Mouse (Mus musculus) embryonic facial prominence, embryonic 12.5 days (tissue): Measurements from ENCODE around the gene Arr3. TPM values are rescaled to one million over a fixed set of nuclear protein-coding genes. Genes with fewer than 3 reads are reported as not detected.

Experiments
- ATAC-seq: fragments of 200-750 bp; cut with Nextera tagmentation; 2 replicates; pipeline ENCODE4 v1.8.0; 2017; ENCODE audit not compliant: insufficient number of reproducible peaks, insufficient read depth, low FRiP score, low TSS enrichment
- H3K27ac ChIP-seq: fragments of 300-500 bp; sonication (generic); 2 replicates; pipeline ENCODE4 v1.5.1; 2016; ENCODE audit warnings: mild to moderate bottlenecking
- H3K27me3 ChIP-seq: fragments of 300-500 bp; sonication (generic); 2 replicates; pipeline ENCODE4 v1.6.1; 2016; ENCODE audit warnings: mild to moderate bottlenecking, moderate library complexity
- H3K36me3 ChIP-seq: fragments of 300-500 bp; sonication (generic); 2 replicates; pipeline ENCODE4 v1.6.1; 2016; ENCODE audit warnings: mild to moderate bottlenecking
- H3K4me1 ChIP-seq: fragments of 300-500 bp; sonication (generic); 2 replicates; pipeline ENCODE4 v1.6.1; 2016
- H3K4me2 ChIP-seq: fragments of 300-500 bp; sonication (generic); replicated peaks from 2 replicates; pipeline ENCODE4 v1.6.1; 2016; ENCODE audit warnings: mild to moderate bottlenecking, moderate library complexity
- H3K4me3 ChIP-seq: fragments of 300-500 bp; sonication (generic); 2 replicates; pipeline ENCODE4 v1.5.1; 2016; ENCODE audit warnings: mild to moderate bottlenecking
- H3K9ac ChIP-seq: fragments of 300-500 bp; sonication (generic); 2 replicates; pipeline ENCODE4 v1.6.1; 2016; ENCODE audit warnings: mild to moderate bottlenecking, moderate library complexity
- H3K9me3 ChIP-seq: fragments of 300-500 bp; sonication (generic); 2 replicates; pipeline ENCODE4 v1.6.1; 2016; ENCODE audit warnings: mild to moderate bottlenecking, moderate library complexity
- WGBS: fragments of 180-500 bp; shearing (Covaris S2); methylation state at CpG from one replicate; pipeline ENCODE4 v1.1.7; 2016; 5-methylcytosine and 5-hydroxymethylcytosine counted together
- polyA plus RNA-seq: library from polyadenylated mRNA; unstranded; fragments of >200 nt; fragmentation: Nextera tagmentation; extraction: Ambion mirVana; gene quantifications from 2 replicates; pipeline ENCODE4 v1.2.1, GENCODE M21; 2016

Arr3 gene
- polyA plus RNA-seq, result not detected in 2 replicates

DNA sequence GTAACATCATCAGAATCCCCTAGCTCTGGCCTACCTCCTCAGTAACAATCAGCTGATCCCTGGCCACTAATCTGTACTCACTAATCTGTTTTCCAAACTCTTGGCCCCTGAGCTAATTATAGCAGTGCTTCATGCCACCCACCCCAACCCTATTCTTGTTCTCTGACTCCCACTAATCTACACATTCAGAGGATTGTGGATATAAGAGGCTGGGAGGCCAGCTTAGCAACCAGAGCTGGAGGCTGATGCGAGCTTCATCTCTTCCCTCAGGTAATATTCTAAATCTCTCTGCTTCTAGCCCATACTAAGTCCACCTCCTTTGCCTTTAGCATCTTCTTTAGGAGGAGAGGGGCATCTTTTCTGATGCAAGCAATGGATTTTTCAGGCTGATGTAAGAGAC is at the start of gene Arr3:
Gene Arr3, plus strand, starts transcription at position 184 of the 400 bp plus-strand sequence.
- no peak for ATAC-seq
- H3K36me3 ChIP-seq, result no peaks in the 10 kb centered on the region
- H3K9me3 ChIP-seq, result no peaks in the 10 kb centered on the region
- no peak within 1 kb of the TSS for H3K9ac ChIP-seq
- H3K4me2 ChIP-seq, result no peak within 1 kb of the TSS
- WGBS, result 83% methylated on average over 1 of the region's 1 CpGs
- no peaks in the 10 kb centered on the region; the same call in 1 of the 2 replicates for H3K27me3 ChIP-seq
- no peaks in the 10 kb centered on the region for H3K4me1 ChIP-seq
- no peak within 1 kb of the TSS for H3K27ac ChIP-seq
- H3K4me3 ChIP-seq, result no peak within 1 kb of the TSS

- no peaks in the 10 kb centered on the region for H3K27me3 ChIP-seq
Measured at GRCm38 (mm10) chrX:100556026-100556425, 49.3 kb upstream of the Arr3 start.

GRCm38 (mm10) chrX:100565696-100566095 is 39.6 kb upstream of the Arr3 start:
- ATAC-seq, result no peak
- Histone ChIP-seq H3K27ac (no peak overlapping the region), H3K27me3 (no peaks in the 10 kb centered on the region), H3K9me3 (no peaks in the 10 kb centered on the region), H3K4me2 (no peak overlapping the region), H3K36me3 (no peaks in the 10 kb centered on the region), H3K4me1 (no peaks in the 10 kb centered on the region), H3K9ac (no peak overlapping the region), H3K4me3 (no peak overlapping the region)
- WGBS, result 80% methylated on average over 3 of the region's 3 CpGs

More at GRCm38 (mm10) chrX:100556026-100556425, 49.3 kb upstream of the Arr3 start:
- ATAC-seq, result no peak
- Histone ChIP-seq H3K4me2 (no peak overlapping the region), H3K4me1 (no peaks in the 10 kb centered on the region), H3K9me3 (no peaks in the 10 kb centered on the region), H3K9ac (no peak overlapping the region), H3K36me3 (no peaks in the 10 kb centered on the region), H3K4me3 (no peak overlapping the region), H3K27ac (no peak overlapping the region)
- 78% methylated on average over 3 of the region's 3 CpGs for WGBS

DNA sequence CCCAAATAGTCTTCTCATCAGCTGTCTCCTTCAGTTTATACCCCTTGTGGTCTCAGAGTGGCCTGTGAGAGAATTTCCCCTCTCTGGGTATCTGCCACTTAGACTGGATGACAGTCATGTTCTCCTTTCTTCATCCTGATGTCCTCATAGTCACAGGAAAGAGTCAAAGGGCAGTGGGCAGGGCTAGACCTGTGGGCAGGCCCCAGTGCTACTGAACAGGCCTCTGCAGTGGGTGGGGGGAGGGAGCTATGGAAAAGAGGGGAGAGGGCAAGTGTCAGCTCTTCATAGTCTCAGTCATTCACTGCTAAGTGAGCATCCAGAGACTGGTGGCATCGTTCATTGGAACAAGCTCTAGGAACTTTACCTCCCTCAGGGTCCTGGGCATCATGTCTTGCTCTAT is 33.3 kb upstream of the Arr3 start, which contains the start of gene Awat1:
Gene Awat1, plus strand, starts transcription at position 301 of the 400 bp plus-strand sequence.
- H3K27ac ChIP-seq, result no peak within 1 kb of the TSS
- peaks cover 3% of the 10 kb centered on the region; the same call in 1 of the 2 replicates for H3K27me3 ChIP-seq
- no peak within 1 kb of the TSS for H3K4me2 ChIP-seq
- H3K4me1 ChIP-seq, result no peaks in the 10 kb centered on the region
- H3K4me3 ChIP-seq, result no peak within 1 kb of the TSS
- H3K9ac ChIP-seq, result no peak within 1 kb of the TSS
- 86% methylated on average over 1 of the region's 1 CpGs for WGBS
- H3K36me3 ChIP-seq, result no peaks in the 10 kb centered on the region
- no peaks in the 10 kb centered on the region for H3K9me3 ChIP-seq
- ATAC-seq, result no peak

DNA sequence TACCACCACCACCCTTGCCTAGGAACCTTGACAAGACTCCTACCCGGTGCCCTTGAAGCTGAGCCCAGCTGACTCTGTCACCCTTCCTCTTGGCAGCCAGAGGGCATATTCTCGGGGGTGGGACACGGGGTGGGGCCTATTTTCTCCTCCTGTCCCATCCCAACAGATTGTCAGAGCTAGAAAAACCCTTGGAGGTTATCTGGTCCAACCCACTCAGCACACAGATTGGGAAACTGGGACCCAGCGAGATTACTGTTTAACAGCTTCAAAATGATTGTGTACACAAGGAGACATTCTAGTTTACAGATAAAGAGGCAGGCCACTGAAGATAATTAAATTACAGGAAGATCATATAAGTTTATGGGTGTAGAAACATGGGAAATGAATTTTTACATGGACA is 10.5 kb upstream of the Arr3 start, which contains the start of gene P2ry4:
Gene P2ry4, minus strand, starts transcription at position 79 of the 400 bp plus-strand sequence.
- no peaks in the 10 kb centered on the region for H3K4me1 ChIP-seq
- no peak within 1 kb of the TSS for H3K27ac ChIP-seq
- H3K9ac ChIP-seq, result no peak within 1 kb of the TSS
- no peak within 1 kb of the TSS for H3K4me3 ChIP-seq
- WGBS, result 76% methylated on average over 4 of the region's 4 CpGs
- H3K27me3 ChIP-seq, result peaks cover 18% of the 10 kb centered on the region
- no peak within 1 kb of the TSS for H3K4me2 ChIP-seq
- H3K9me3 ChIP-seq, result no peaks in the 10 kb centered on the region
- ATAC-seq, result no peak
- no peaks in the 10 kb centered on the region for H3K36me3 ChIP-seq

GRCm38 (mm10) chrX:100597439-100597838 is 7.9 kb upstream of the Arr3 start:
- Histone ChIP-seq H3K27me3 (peaks cover 21% of the 10 kb centered on the region), H3K36me3 (no peaks in the 10 kb centered on the region), H3K4me1 (no peaks in the 10 kb centered on the region), H3K4me3 (no peak overlapping the region), H3K4me2 (no peak overlapping the region), H3K9ac (no peak overlapping the region), H3K27ac (no peak overlapping the region), H3K9me3 (no peaks in the 10 kb centered on the region)
- 22% methylated on average over 5 of the region's 5 CpGs for WGBS
- no peak for ATAC-seq

DNA sequence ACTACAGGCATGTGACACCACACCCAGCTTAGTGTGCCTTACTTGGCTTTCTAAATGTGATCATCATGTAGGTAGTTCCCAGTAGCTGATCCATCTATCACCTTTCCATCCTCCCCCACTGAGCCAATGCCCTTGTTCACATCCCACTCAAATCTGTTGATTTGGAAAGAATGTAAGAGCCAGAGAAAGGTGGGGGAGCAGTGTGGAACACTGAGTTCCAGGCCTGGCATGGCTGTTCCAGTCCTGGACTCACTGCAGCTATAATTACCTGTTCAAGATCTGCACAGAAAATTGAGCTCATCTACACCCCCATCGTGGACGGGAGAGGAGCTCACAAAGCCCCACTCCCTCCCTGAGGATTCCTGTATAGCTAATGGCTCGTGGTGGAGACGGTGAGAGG is 5.5 kb upstream of the Arr3 start:
- Histone ChIP-seq H3K9me3 (no peaks in the 10 kb centered on the region), H3K4me2 (no peak overlapping the region), H3K27ac (no peak overlapping the region), H3K9ac (no peak overlapping the region), H3K36me3 (no peaks in the 10 kb centered on the region), H3K4me1 (no peaks in the 10 kb centered on the region), H3K4me3 (no peak overlapping the region), H3K27me3 (peaks cover 14% of the 10 kb centered on the region)
- no peak for ATAC-seq
- WGBS, result 66% methylated on average over 4 of the region's 4 CpGs

DNA sequence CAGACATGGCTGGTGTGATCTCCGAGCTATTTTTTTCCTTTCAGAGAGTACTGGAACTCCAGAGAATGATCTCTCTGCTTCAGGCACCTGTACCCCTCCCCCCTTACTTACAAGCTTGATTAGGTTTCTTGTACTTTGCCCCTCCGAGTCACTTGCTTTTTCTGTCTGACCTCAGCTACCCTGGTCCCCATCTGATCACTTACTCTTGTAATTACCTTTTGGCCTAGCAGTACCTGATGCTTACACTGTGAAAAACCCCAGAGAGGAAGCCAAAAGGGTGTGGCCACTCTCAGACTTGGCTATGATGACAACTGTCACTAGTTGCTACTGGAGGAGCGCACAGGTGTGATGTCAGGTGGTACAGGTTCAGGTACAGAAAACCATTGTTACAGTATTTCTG is 13.2 kb downstream of the Arr3 start:
- no peak for ATAC-seq

GRCm38 (mm10) chrX:100621366-100621765 is 16.1 kb downstream of the Arr3 start:
- Histone ChIP-seq H3K9ac (no peak overlapping the region), H3K27ac (no peak overlapping the region), H3K4me1 (no peaks in the 10 kb centered on the region), H3K27me3 (0 out of 2 replicates have a peak, but pooled peaks cover 18% of the 10 kb centered on the region), H3K4me3 (no peak overlapping the region), H3K36me3 (peaks cover 8% of the 10 kb centered on the region; the same call in 1 of the 2 replicates), H3K4me2 (no peak overlapping the region), H3K9me3 (no peaks in the 10 kb centered on the region)
- WGBS, result 74% methylated on average over 2 of the region's 2 CpGs
- ATAC-seq, result no peak

More for the DNA sequence above, 13.2 kb downstream of the Arr3 start:
- Histone ChIP-seq H3K9me3 (no peaks in the 10 kb centered on the region), H3K4me1 (no peaks in the 10 kb centered on the region), H3K27ac (no peak overlapping the region), H3K4me2 (no peak overlapping the region), H3K36me3 (peaks cover 8% of the 10 kb centered on the region; the same call in 1 of the 2 replicates), H3K4me3 (no peak overlapping the region), H3K9ac (no peak overlapping the region), H3K27me3 (0 out of 2 replicates have a peak, but pooled peaks cover 11% of the 10 kb centered on the region)
- WGBS, result 66% methylated on average over 3 of the region's 3 CpGs

DNA sequence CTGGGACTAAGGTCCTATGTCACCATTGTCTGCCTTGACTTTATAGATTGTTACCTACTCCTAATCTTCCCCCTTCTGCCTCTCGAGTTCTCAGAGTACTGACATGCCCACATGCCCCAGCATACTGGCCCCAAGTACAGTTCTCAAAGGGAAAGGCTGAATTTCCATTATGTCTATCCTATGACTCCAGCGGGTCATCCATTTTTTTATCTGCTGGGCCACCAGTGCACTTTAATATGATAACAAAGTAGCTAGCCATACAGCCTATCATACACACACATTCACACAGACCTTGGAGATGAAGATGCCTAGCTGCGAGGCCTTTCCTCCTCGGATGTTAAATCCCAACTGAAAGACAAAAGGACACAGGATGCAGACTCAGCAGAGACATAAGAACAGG is 18.9 kb downstream of the Arr3 start:
- H3K27ac ChIP-seq, result no peak overlapping the region
- no peaks in the 10 kb centered on the region for H3K4me1 ChIP-seq
- no peak overlapping the region for H3K4me2 ChIP-seq
- H3K4me3 ChIP-seq, result no peak overlapping the region
- 0 out of 2 replicates have a peak, but pooled peaks cover 6% of the 10 kb centered on the region for H3K27me3 ChIP-seq
- H3K36me3 ChIP-seq, result peaks cover 8% of the 10 kb centered on the region; the same call in 1 of the 2 replicates
- no peak overlapping the region for H3K9ac ChIP-seq
- H3K9me3 ChIP-seq, result no peaks in the 10 kb centered on the region
- 91% methylated on average over 4 of the region's 4 CpGs for WGBS
- no peak for ATAC-seq

DNA sequence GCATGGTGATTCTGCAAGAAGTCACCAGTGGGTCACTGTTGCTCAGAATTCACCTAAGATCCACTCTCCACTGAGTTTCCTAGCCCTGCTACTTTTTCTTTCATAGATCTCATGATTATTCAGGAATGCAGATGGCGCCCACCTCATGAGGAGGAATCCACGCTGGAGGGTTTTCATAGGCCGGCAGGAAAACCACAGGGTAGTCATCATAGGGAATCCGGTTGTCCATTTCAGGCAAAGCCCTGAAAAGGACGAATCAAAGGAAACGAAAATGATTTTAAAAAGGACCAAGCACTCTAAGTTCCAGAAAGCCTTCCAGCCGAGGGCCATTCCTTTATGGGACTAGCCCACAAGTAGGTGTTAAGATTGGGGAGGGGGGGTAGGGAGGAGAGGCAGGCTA is 19.8 kb downstream of the Arr3 start:
- no peak for ATAC-seq
- H3K27ac ChIP-seq, result no peak overlapping the region
- 0 out of 2 replicates have a peak overlapping the region, but pooled peaks have one; percentile 24 for H3K9ac ChIP-seq
- H3K4me1 ChIP-seq, result no peaks in the 10 kb centered on the region
- 0 out of 2 replicates have a peak, but pooled peaks cover 6% of the 10 kb centered on the region for H3K27me3 ChIP-seq
- peak overlapping the region; percentile 56 for H3K4me3 ChIP-seq
- 44% methylated on average over 7 of the region's 7 CpGs for WGBS
- no peaks in the 10 kb centered on the region for H3K9me3 ChIP-seq
- peaks cover 8% of the 10 kb centered on the region; the same call in 1 of the 2 replicates for H3K36me3 ChIP-seq
- H3K4me2 ChIP-seq, result peak overlapping the region; percentile 51

DNA sequence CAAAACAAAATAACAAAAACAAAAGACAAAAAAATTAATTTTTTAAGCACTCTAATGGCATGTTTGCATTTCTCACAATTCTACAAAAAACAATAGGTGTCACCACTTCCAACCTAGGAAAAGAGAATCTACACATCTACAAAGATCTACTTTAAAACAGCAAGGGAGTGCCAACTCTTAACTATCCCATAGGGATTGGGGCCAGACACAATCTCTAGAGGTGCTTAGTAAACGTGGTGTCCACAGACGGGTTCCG is 20.2 kb downstream of the Arr3 start, which contains the start of gene Kif4:
Gene Kif4, plus strand, starts transcription at position 192 of the 256 bp plus-strand sequence.
- no peaks in the 10 kb centered on the region for H3K4me1 ChIP-seq
- H3K27ac ChIP-seq, result peak within 1 kb of the TSS; percentile 84
- peak within 1 kb of the TSS; percentile 56 for H3K4me3 ChIP-seq
- 0 out of 2 replicates have a peak, but pooled peaks cover 6% of the 10 kb centered on the region for H3K27me3 ChIP-seq
- H3K4me2 ChIP-seq, result peak within 1 kb of the TSS; percentile 61
- no peak for ATAC-seq
- 18% methylated on average over 3 of the region's 3 CpGs for WGBS
- peaks cover 8% of the 10 kb centered on the region; the same call in 1 of the 2 replicates for H3K36me3 ChIP-seq
- H3K9me3 ChIP-seq, result no peaks in the 10 kb centered on the region
- H3K9ac ChIP-seq, result peak within 1 kb of the TSS; percentile 56
